Mouse (Mus musculus) embryo, embryonic 10 days (tissue): ENCODE measurements around the gene Smoc1.

ENCODE experiments used
- DNase-seq: peaks from one replicate; pipeline ENCODE4 v3.0.0-alpha.2; 2015; ENCODE audit warnings: low spot score

Smoc1 gene

DNA sequence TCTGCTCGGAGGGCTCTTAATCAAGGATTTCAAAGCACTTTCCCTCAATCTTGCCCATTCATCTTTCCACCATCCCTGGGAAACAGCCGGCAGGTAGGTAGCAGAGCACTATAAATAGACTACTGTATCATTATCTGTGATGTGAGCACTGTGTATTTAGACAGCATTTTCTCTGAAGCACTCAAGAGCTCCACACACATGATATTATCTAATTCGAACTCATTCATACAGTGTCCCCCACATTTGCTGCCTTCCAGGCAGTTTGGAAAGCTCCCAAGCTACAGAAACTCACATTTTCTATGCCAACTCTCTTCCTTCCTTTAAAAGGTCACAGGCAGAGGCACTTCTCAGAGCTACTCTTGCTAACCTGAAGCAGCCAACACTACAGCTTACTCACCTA lies 200.0 kb downstream of the Smoc1 start:
- DNase-seq = no peak

DNA sequence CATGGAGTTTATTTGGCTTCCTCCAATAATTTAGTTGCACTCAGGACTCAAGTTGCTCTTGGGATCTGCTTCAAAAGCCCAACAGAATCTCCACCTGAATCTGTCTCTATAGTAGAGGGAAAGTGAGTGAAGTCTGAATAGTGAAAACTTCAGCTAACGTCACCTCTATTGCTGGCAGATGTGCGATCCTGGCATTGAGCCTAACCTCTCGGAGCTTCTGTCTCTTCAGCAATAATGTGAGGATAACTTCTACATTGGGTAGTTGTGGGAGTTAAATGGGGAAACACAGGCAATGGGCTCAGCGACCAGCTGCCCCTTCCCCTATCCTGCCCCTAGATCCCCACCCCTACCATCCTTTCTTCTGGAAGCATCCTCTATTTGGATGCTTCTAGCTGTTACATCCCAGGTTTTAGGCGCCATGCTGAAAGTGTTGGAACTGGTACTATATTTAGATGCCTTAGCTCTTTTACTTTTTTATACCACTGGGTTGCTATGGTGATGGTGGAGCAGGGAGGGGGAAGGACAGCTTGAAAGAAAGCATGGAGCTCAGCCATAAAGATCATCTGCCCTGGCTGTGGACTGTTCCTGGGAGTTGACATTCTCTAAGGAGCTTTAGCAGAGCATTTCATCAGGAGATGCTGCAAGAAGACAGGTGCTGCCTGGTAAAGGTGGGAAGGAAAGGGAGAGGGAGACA lies 201.3 kb downstream of the Smoc1 start:
- DNase-seq = no peak

DNA sequence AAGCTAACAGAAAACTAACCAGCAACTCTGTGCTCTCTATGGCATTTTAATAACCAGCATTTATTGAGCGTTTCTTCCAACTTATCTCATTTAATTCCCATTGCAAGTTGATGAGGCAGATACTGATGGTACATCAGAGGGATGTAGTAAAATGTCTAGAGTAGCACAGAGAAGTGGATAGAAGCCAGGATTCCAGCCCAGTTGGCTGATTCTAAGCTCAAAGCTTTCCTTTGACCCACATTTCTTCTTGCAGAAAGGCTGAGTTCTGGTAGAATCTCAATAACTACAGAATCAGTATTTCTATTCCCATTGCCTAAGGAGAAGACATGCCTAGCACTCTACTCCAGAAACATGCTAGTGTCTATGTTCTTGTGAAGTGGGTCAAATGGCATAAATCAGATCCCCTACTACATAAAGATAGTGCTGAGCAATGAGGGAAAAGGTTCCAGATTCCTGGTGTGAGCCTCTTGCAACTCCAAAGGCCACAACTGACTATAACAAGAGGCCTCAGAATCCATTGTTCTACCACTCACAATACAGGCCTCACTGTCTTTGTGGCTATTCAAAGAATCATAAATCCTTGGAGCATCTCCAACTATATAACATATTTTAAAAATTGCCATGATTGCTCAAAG lies 207.3 kb downstream of the Smoc1 start:
- DNase-seq = no peak

DNA sequence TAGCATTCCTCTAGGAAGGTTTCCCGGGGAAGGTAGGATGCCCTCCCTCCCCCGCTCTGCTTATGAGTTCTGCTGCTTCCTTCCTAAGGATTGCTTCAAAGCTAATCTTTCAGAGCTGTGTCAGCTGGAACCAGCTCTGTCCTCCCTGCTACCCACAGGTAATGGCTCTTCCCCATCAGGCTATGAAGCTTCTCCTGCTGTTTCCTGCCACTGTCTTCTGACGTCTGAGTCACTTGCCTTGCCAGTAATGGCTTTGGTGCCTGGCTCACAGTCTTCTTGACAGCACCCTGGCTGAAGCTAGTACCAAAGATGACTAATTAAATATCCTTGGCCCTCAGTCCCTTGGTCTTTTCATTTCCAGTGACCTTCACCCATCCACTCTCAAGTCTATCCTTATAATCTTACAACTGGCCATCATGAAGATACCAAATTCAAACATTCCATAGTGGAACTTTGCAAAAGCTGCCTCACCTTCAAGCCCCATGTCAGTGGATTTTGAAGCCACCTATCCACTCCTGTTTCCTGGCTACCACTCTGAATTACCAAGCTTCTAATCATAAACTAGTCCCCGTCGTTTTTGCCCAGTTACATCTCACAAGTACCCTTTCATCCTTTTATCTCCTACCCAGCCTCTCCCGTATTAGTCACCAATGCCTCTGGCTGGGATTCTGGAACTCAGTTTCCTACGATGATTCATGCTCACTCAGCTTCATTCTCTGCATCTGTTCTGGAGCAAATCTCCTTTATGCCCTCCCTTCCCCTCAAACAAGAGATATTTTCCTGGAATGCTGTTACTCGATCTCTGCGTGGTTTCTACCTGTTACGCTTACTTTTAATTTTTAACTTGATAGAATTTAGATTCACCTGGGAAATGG lies 209.1 kb downstream of the Smoc1 start:
- DNase-seq = no peak
